Mouse (Mus musculus) ES-E14 (cell line): ENCODE measurements around the gene Hmgcs2. TPM values are rescaled to one million over a fixed set of nuclear protein-coding genes. Genes with fewer than 3 reads are reported as not detected.

Experiments
- DNase-seq: peaks from one replicate; pipeline ENCODE4 v3.0.0-alpha.2; 2013; ENCODE audit warnings: low read depth, low spot score
- H3K27ac ChIP-seq: 2 replicates; pipeline ENCODE4 v1.5.1; 2012; ENCODE audit warnings: low read depth, mild to moderate bottlenecking, low read length, moderate library complexity, mixed read lengths; ENCODE audit not compliant: poor library complexity, insufficient read depth, severe bottlenecking
- H3K36me3 ChIP-seq: 2 replicates; pipeline ENCODE4 v1.6.1; 2012; ENCODE audit warnings: mild to moderate bottlenecking, low read length, moderate library complexity, mixed read lengths; ENCODE audit not compliant: control insufficient read depth, poor library complexity, insufficient read depth, severe bottlenecking
- H3K4me1 ChIP-seq, 2 experiments: fragments of 150-350 bp in 1 of 2; sonication (generic) in 1 of 2; 2 replicates each; pipeline ENCODE4 v1.6.1; 2012; ENCODE audit warnings: low read length in 2 of 2, mild to moderate bottlenecking in 1 of 2, mixed read lengths in 1 of 2; ENCODE audit not compliant: control insufficient read depth in 2 of 2, insufficient read depth in 2 of 2, poor library complexity in 1 of 2
- H3K4me3 ChIP-seq, 2 experiments: fragments of 150-350 bp in 1 of 2; sonication (generic) in 1 of 2; 2 replicates each; pipeline ENCODE4 v1.5.1; 2012; ENCODE audit warnings: low read length in 2 of 2, low read depth in 1 of 2, mild to moderate bottlenecking in 1 of 2, mixed read lengths in 1 of 2; ENCODE audit not compliant: insufficient read depth in 1 of 2, poor library complexity in 1 of 2, severe bottlenecking in 1 of 2
- H3K9ac ChIP-seq: 2 replicates; pipeline ENCODE4 v1.6.1; 2012; ENCODE audit warnings: low read depth, mild to moderate bottlenecking, low read length, mixed read lengths; ENCODE audit not compliant: poor library complexity, insufficient read depth, severe bottlenecking
- H3K9me3 ChIP-seq: fragments of 150-350 bp; sonication (generic); 2 replicates; pipeline ENCODE4 v1.6.1; 2012; ENCODE audit warnings: low read depth, mild to moderate bottlenecking, low read length; ENCODE audit not compliant: control insufficient read depth, insufficient read depth
- CHD2 ChIP-seq: IDR thresholded peaks from 2 replicates; pipeline ENCODE4 v1.6.1; 2014; ENCODE audit warnings: mild to moderate bottlenecking, low read depth, low read length, inconsistent platforms
- HCFC1 ChIP-seq: IDR thresholded peaks from 2 replicates; pipeline ENCODE4 v1.6.1; 2012; ENCODE audit warnings: low read length, inconsistent platforms, borderline replicate concordance; ENCODE audit not compliant: insufficient read depth
- MAFK ChIP-seq: IDR thresholded peaks from 2 replicates; pipeline ENCODE4 v1.6.1; 2014; ENCODE audit warnings: mild to moderate bottlenecking, low read depth, low read length, inconsistent platforms; ENCODE audit not compliant: insufficient read depth
- ZC3H11A ChIP-seq: IDR thresholded peaks from 2 replicates; pipeline ENCODE4 v1.6.1; 2012; ENCODE audit warnings: low read depth, mild to moderate bottlenecking, inconsistent platforms, low read length, borderline replicate concordance
- ZNF384 ChIP-seq: IDR thresholded peaks from 2 replicates; pipeline ENCODE4 v1.6.1; 2012; ENCODE audit warnings: low read depth, low read length, inconsistent platforms
- in situ Hi-C, 2 experiments: fragments of 600-800 bp; cut with MboI; formaldehyde crosslinking; loops; one replicate each; pipeline ENCODE4 v1.15.1; 2025; ENCODE audit warnings: low sequenced_read_pairs in 2 of 2, inconsistent platforms in 1 of 2; ENCODE audit not compliant: unreplicated experiment in 2 of 2
- total RNA-seq: library from RNA; depleted of rRNA; stranded (reverse); fragments of 300-350 nt; gene quantifications from 2 replicates; pipeline ENCODE4 v1.2.3, GENCODE M21; 2012

The Hmgcs2 gene
- total RNA-seq, 1 experiment, result not detected

DNA sequence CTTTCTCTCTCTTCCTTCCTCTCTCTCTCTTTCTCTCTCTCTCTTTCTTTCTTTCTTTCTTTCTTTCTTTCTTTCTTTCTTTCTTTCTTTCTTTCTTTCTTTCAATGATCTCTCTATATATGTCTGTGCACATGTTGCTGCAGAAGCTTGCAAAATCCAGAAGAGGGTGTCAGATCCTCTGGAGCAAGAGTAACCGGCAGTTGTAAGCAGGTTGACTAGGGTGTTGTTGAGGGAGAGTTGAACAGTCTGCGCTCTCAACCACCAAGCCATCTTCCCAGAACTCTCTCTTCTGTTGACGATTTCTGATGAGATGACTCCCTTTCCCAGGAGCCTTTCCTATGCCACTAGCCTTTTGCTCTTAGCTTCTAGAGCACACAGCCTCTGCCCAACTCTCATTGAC lies 38.2 kb upstream of the Hmgcs2 start:
- no peaks in the 10 kb centered on the region for H3K4me1 ChIP-seq
- H3K9me3 ChIP-seq, result no peaks in the 10 kb centered on the region
- no peak for DNase-seq
- no peak overlapping the region for H3K4me3 ChIP-seq
- H3K9ac ChIP-seq, result no peak overlapping the region
- in situ Hi-C loops, result no loop called here
- no peak overlapping the region for H3K27ac ChIP-seq
- no peaks in the 10 kb centered on the region for H3K36me3 ChIP-seq
- TF ChIP-seq CHD2 (no peak), ZNF384 (no peak), MAFK (no peak), HCFC1 (no peak), ZC3H11A (no peak)

DNA sequence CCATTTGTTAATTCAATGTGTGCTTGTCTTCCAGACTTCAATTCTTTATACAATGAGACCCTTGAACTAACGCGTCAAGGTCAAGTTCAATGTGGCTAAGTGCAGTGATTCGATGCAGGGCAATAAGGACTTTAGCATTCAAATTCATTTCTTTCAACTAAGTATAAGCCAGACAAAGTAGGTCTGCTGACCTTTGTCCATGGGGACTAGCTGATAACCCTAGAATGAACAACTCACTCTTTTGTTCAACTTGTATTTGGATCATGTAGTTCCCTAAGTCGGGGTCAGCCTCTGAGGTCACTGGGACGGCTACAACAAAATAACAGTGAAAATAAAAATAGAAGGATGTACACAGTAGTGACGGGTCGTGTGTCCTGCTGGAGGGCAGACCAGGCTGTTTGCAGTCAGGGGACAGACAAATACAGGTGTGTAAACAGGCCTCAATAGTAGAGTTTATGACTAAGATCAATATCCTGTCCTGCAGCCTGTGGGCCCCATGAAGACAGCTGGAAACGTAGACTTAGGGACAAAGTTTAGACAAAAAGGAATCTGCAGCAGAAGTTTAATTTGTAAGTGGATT lies 37.7 kb upstream of the Hmgcs2 start:
- Histone ChIP-seq H3K36me3 (no peaks in the 10 kb centered on the region), H3K27ac (no peak overlapping the region), H3K4me3 (no peak overlapping the region), H3K9ac (no peak overlapping the region), H3K9me3 (no peaks in the 10 kb centered on the region), H3K4me1 (no peaks in the 10 kb centered on the region)
- in situ Hi-C loops, result no loop called here
- no peak for DNase-seq
- TF ChIP-seq HCFC1 (no peak), CHD2 (no peak), MAFK (no peak), ZNF384 (no peak), ZC3H11A (no peak)

DNA sequence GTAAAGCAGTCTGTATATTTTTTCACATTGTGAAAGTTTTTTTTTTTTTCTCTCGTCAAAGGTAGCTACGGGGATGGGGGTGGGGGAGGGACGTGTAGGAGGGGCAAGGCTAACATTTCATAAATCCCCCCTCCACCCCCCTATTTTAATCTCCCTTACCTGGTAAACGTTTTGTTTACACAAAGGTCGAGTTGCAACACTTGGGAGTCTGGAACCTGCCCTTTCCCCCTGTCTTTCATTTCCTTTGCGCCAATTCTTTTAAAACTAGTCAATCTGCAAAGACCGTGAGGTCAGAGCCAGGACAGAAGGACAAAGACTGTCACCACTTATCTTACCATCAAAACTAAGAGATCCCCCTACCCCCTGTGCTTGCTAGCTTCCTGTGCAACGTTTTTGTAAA lies 34.3 kb upstream of the Hmgcs2 start:
- no peaks in the 10 kb centered on the region for H3K9me3 ChIP-seq
- no peak overlapping the region for H3K9ac ChIP-seq
- no peak overlapping the region for H3K27ac ChIP-seq
- no peak for DNase-seq
- no peak for TF ChIP-seq CHD2
- H3K4me3 ChIP-seq, result no peak overlapping the region
- H3K4me1 ChIP-seq, result no peaks in the 10 kb centered on the region
- H3K36me3 ChIP-seq, result no peaks in the 10 kb centered on the region
- in situ Hi-C loops, result no loop called here

GRCm38 (mm10) chr3:98246985-98247751 lies 33.1 kb upstream of the Hmgcs2 start:
- Histone ChIP-seq H3K36me3 (no peaks in the 10 kb centered on the region), H3K27ac (no peak overlapping the region), H3K4me3 (no peak overlapping the region), H3K4me1 (no peaks in the 10 kb centered on the region), H3K9me3 (no peaks in the 10 kb centered on the region), H3K9ac (no peak overlapping the region)
- DNase-seq, result no peak
- TF ChIP-seq HCFC1 (no peak), ZNF384 (no peak), CHD2 (no peak), MAFK (no peak), ZC3H11A (no peak)
- in situ Hi-C loops, result no loop called here

- TF ChIP-seq ZC3H11A (no peak), MAFK (no peak), CHD2 (no peak), ZNF384 (no peak), HCFC1 (no peak)
- DNase-seq, result no peak
- Histone ChIP-seq H3K9me3 (no peaks in the 10 kb centered on the region), H3K9ac (no peak overlapping the region), H3K4me3 (no peak overlapping the region), H3K27ac (no peak overlapping the region), H3K4me1 (no peaks in the 10 kb centered on the region), H3K36me3 (no peaks in the 10 kb centered on the region)
- in situ Hi-C loops, result no loop called here
Observed at GRCm38 (mm10) chr3:98249378-98249777, 30.9 kb upstream of the Hmgcs2 start.
